Mouse (Mus musculus) heart, postnatal 0 days (tissue): ENCODE measurements around the gene Gata5.

Experiments
- CTCF ChIP-seq: IDR thresholded peaks from 2 replicates; pipeline ENCODE4 v1.5.1; 2016; ENCODE audit warnings: antibody characterized with exemption, control low read depth, low read depth
- EP300 ChIP-seq: IDR thresholded peaks from 2 replicates; pipeline ENCODE4 v1.6.1; 2016; ENCODE audit warnings: antibody characterized with exemption, low read depth

DNA sequence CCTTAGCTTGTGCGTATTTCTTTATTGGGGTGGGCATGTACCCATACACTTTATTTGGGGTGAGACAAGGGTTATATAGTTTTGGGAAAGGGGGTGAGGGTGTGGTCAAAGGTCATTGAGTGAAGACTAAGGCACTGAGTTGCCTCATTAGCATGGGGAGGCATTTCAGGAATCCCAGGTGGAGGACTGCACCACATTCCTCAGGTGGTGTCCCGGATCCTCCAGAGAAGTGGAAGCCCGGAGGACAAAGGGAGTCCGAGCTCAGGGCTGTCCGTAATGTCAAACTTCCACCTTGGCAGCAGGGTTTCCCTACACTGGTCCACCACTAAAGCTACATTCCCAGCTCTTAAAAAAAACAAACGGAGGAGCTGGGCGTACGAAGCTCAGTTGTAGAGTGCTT is 41.6 kb downstream of the Gata5 start:
- no peak for TF ChIP-seq CTCF
- TF ChIP-seq EP300, result no peak
